Mouse (Mus musculus) CH12.LX (cell line): Measurements from ENCODE around the gene Usp35.

Experiments used
- CTCF ChIP-seq, 2 experiments: IDR thresholded peaks in 1 of 2; conservative IDR thresholded peaks in 1 of 2; 2 replicates each; pipeline ENCODE4 v1.5.1; 2011 to 2012; ENCODE audit warnings: low read depth in 2 of 2, low read length in 2 of 2, improper control_type of control experiment in 1 of 2, inconsistent platforms in 1 of 2, mild to moderate bottlenecking in 1 of 2, moderate library complexity in 1 of 2
- ELF1 ChIP-seq: IDR thresholded peaks from 2 replicates; pipeline ENCODE4 v1.6.1; 2014; ENCODE audit warnings: low read depth, mild to moderate bottlenecking, inconsistent platforms, low read length, improper control_type of control experiment
- ETS1 ChIP-seq: conservative IDR thresholded peaks from 2 replicates; pipeline ENCODE4 v1.6.1; 2012; ENCODE audit warnings: low read depth, mild to moderate bottlenecking, inconsistent platforms, low read length, improper control_type of control experiment, moderate library complexity
- JUND ChIP-seq: conservative IDR thresholded peaks from 2 replicates; pipeline ENCODE4 v1.6.1; 2011; ENCODE audit warnings: low read depth, low read length, improper control_type of control experiment
- MAFK ChIP-seq: IDR thresholded peaks from 2 replicates; pipeline ENCODE4 v1.6.1; 2011; ENCODE audit warnings: low read length, improper control_type of control experiment; ENCODE audit not compliant: insufficient replicate concordance
- MAX ChIP-seq: IDR thresholded peaks from 2 replicates; pipeline ENCODE4 v1.6.1; 2011; ENCODE audit warnings: low read length, improper control_type of control experiment
- POLR2A ChIP-seq: IDR thresholded peaks from 2 replicates; pipeline ENCODE4 v1.6.1; 2011; ENCODE audit warnings: low read depth, mild to moderate bottlenecking, improper control_type of control experiment, low read length
- TBP ChIP-seq: conservative IDR thresholded peaks from 2 replicates; pipeline ENCODE4 v1.6.1; 2011; ENCODE audit warnings: low read depth, low read length, improper control_type of control experiment

DNA sequence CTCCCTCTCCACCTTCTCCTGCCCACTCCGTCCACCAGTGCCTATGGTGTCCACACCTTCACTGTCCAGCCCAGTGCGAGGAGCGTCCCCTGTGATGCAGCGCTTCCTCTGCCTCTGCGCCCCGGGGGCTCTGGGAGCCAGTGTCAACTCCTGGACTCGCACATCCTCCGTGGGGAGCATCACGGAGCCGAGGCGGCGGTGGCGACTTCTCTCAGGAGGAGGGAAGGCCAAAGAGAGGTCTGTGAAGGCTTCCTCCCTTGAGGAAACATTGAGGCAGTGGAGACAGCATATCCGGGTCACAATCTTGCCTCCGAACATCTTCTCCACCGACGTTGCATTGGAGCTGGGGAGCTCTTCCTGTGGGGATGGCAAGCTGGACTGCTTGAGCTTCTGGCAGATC, 19.6 kb downstream of the Usp35 start:
- TF ChIP-seq JUND (no peak), CTCF (conservative IDR thresholded peaks at IDR 0.05 in 1 of 2, IDR thresholded peaks at IDR 0.05 in 1 of 2; ENCODE audit: low read depth in 2 of 2, low read length in 2 of 2) (no peak), ELF1 (no peak), TBP (no peak), POLR2A (no peak), ETS1 (no peak), MAFK (no peak), MAX (no peak)
